In the genomic region with DNA sequence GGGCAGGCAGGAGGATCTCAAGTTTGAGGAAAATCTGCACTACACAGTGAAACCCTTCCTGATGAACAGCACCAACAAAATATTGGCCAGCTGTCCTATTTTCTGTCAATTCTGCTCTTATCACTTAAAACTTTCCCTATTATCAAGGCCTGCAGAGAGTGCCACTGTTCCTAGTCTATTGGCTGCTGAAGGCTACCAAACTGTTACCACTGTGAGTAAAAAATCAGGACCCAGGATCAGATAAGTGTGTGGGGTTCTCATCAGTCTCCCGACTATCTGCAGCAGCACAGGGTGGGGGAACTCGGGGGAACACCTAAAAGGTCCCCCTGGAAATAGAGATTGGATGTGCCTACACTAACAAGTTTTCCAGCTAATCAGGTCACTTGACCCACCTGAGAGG, we compare ENCODE assay signal across 10 mouse cellular contexts. TPM values are rescaled to one million over a fixed set of nuclear protein-coding genes. Genes with fewer than 3 reads are reported as not detected.
DNase-seq lines count a peak whose midpoint lies in the region; ATAC-seq and TF ChIP-seq lines count a peak whose summit lies in the region.
"Had no signal": no experiment of that assay in that cellular context is flagged by ENCODE, and none has a peak within 500 bp of the region (broad histone marks: within the 10 kb centered on the region; RNA-seq: fewer than 3 reads in every experiment).

No protein-coding gene starts in this region.

- H3K4me3 ChIP-seq in gastrocnemius, adult 2 months = peak overlapping the region; percentile 79
- peak overlapping the region; percentile 13; the same call in 1 of the 2 replicates for H3K4me3 ChIP-seq in lung, embryonic 14.5 days (ENCODE audit: low read depth, low read length)
- no peak overlapping the region for H3K4me3 ChIP-seq in intestine, embryonic 16.5 days (ENCODE audit: low read length)
- no peak overlapping the region for H3K4me3 ChIP-seq in neural tube, embryonic 14.5 days (ENCODE audit: low read depth, low read length)
- H3K4me3 ChIP-seq in thymus, adult 2 months (ENCODE audit: control insufficient read depth, insufficient read depth, low read length) = no peak overlapping the region
- H3K4me3 ChIP-seq: forebrain, embryonic 12.5 days had no signal

- peak overlapping the region; percentile 87 for H3K4me2 ChIP-seq in lung, embryonic 14.5 days
- H3K4me2 ChIP-seq in intestine, embryonic 16.5 days (ENCODE audit: low read depth, low read length) = peak overlapping the region; percentile 91; the same call in 1 of the 2 replicates
- peak overlapping the region; percentile 24; the same call in 1 of the 2 replicates for H3K4me2 ChIP-seq in neural tube, embryonic 14.5 days (ENCODE audit: low read depth, low read length)

- peaks cover 18% of the 10 kb centered on the region for H3K36me3 ChIP-seq in lung, embryonic 14.5 days (ENCODE audit: insufficient read depth)
- no peaks in the 10 kb centered on the region for H3K36me3 ChIP-seq in intestine, embryonic 16.5 days (ENCODE audit: control insufficient read depth, insufficient read depth, low read length)
- H3K36me3 ChIP-seq in neural tube, embryonic 14.5 days (ENCODE audit: control insufficient read depth, insufficient read depth, low read length) = no peaks in the 10 kb centered on the region
- H3K36me3 ChIP-seq in thymus, adult 2 months (ENCODE audit: control insufficient read depth, insufficient read depth, low read length) = no peaks in the 10 kb centered on the region

- intact Hi-C loops in gastrocnemius, adult 2 months (cut with DNase I) = no loop called here

- H3K9me3 ChIP-seq in lung, embryonic 14.5 days (ENCODE audit: low read depth, low read length) = no peaks in the 10 kb centered on the region
- H3K9me3 ChIP-seq in intestine, embryonic 16.5 days (ENCODE audit: control insufficient read depth, low read length) = no peaks in the 10 kb centered on the region
- H3K9me3 ChIP-seq in neural tube, embryonic 14.5 days (ENCODE audit: control insufficient read depth, low read length) = no peaks in the 10 kb centered on the region
- H3K9me3 ChIP-seq: forebrain, embryonic 12.5 days had no signal

- WGBS in lung, embryonic 14.5 days = 49% methylated on average over 2 of the region's 2 CpGs
- 55% methylated on average over 2 of the region's 2 CpGs for WGBS in intestine, embryonic 16.5 days
- WGBS in neural tube, embryonic 14.5 days = 87% methylated on average over 2 of the region's 2 CpGs
- WGBS in thymus, adult 2 months = 71% methylated on average over 2 of the region's 2 CpGs

- ATAC-seq in lung, embryonic 14.5 days (ENCODE audit: insufficient read depth) = no peak
- ATAC-seq in intestine, embryonic 16.5 days = no peak
- ATAC-seq in neural tube, embryonic 14.5 days (ENCODE audit: low read depth) = no peak

- no peaks in the 10 kb centered on the region for H3K27me3 ChIP-seq in lung, embryonic 14.5 days (ENCODE audit: insufficient read depth, low read length)
- no peaks in the 10 kb centered on the region for H3K27me3 ChIP-seq in intestine, embryonic 16.5 days (replicated peaks; ENCODE audit: control insufficient read depth, insufficient read depth, low read length)
- H3K27me3 ChIP-seq in neural tube, embryonic 14.5 days (ENCODE audit: control insufficient read depth, insufficient read depth, low read length) = no peaks in the 10 kb centered on the region
- no peaks in the 10 kb centered on the region for H3K27me3 ChIP-seq in thymus, adult 2 months (ENCODE audit: control insufficient read depth, insufficient read depth, low read length)
- H3K27me3 ChIP-seq: forebrain, embryonic 12.5 days had no signal

- no peak for DNase-seq in gastrocnemius, adult 2 months
- DNase-seq in gastrocnemius, adult 8-10 months (ENCODE audit: low spot score in 2 of 2) = no peak
- no peak for DNase-seq in lung, embryonic 14.5 days
- no peak for DNase-seq in lung, postnatal 4 days
- no peak for DNase-seq in thymus, adult 2 months
- no peak for DNase-seq in layer of hippocampus, postnatal 25 days (ENCODE audit: extremely low spot score in 1 of 2, low spot score in 1 of 2)
- DNase-seq: cerebellum, adult 11-12 months had no signal

- peaks cover 22% of the 10 kb centered on the region for H3K4me1 ChIP-seq in lung, embryonic 14.5 days (ENCODE audit: insufficient read depth)
- H3K4me1 ChIP-seq in intestine, embryonic 16.5 days (ENCODE audit: control insufficient read depth, insufficient read depth, low read length) = peaks cover 46% of the 10 kb centered on the region
- peaks cover 28% of the 10 kb centered on the region for H3K4me1 ChIP-seq in neural tube, embryonic 14.5 days (ENCODE audit: control insufficient read depth, insufficient read depth, low read length)
- peaks cover 24% of the 10 kb centered on the region for H3K4me1 ChIP-seq in thymus, adult 2 months (replicated peaks; ENCODE audit: control insufficient read depth, insufficient read depth, low read length)

- TF ChIP-seq CTCF in gastrocnemius, adult 2 months (IDR thresholded peaks at IDR 0.05) = no peak
- TF ChIP-seq CTCF in lung, embryonic 14.5 days (IDR thresholded peaks at IDR 0.05; ENCODE audit: low read depth) = no peak
- no peak for TF ChIP-seq CTCF in thymus, adult 2 months (IDR thresholded peaks at IDR 0.05; ENCODE audit: borderline replicate concordance, control insufficient read depth, extremely low read depth, insufficient read depth, low read length, poor library complexity)

- H3K9ac ChIP-seq in lung, embryonic 14.5 days = peak overlapping the region; percentile 13; the same call in 1 of the 2 replicates
- no peak overlapping the region for H3K9ac ChIP-seq in intestine, embryonic 16.5 days (ENCODE audit: low read depth, low read length)
- no peak overlapping the region for H3K9ac ChIP-seq in neural tube, embryonic 14.5 days (replicated peaks; ENCODE audit: low read depth, low read length)

- no peak for TF ChIP-seq POLR2A in thymus, adult 2 months (IDR thresholded peaks at IDR 0.05; ENCODE audit: control insufficient read depth, extremely low read depth, insufficient read depth, low read length, poor library complexity)

- 0 out of 2 replicates have a peak overlapping the region, but pooled peaks have one; percentile 32 for H3K27ac ChIP-seq in gastrocnemius, adult 2 months
- H3K27ac ChIP-seq in lung, embryonic 14.5 days (ENCODE audit: low read depth) = no peak overlapping the region
- no peak overlapping the region for H3K27ac ChIP-seq in intestine, embryonic 16.5 days (ENCODE audit: low read length)
- H3K27ac ChIP-seq in neural tube, embryonic 14.5 days (ENCODE audit: low read depth, low read length) = no peak overlapping the region
- H3K27ac ChIP-seq in thymus, adult 2 months (ENCODE audit: control insufficient read depth, insufficient read depth, low read length) = no peak overlapping the region
- H3K27ac ChIP-seq: forebrain, embryonic 12.5 days had no signal

RNA-seq across cellular contexts. Expression of a gene that starts 2.9 kb away (rescaled TPM):
- total RNA-seq in gastrocnemius, adult 2 months (2021) = 100 to 1,000 TPM; 226 to 229 TPM
- 100 to 1,000 TPM; 244 to 252 (median 245) TPM for total RNA-seq in gastrocnemius, adult 8-10 months (2022)
- 687 and 693 TPM in 2 replicates for polyA plus RNA-seq in lung, embryonic 14.5 days (2014; fragmentation: Nextera tagmentation; extraction: Ambion mirVana)
- polyA plus RNA-seq in intestine, embryonic 16.5 days (2015; fragmentation: Nextera tagmentation; extraction: Ambion mirVana) = 733 and 751 TPM in 2 replicates
- 617 and 621 TPM in 2 replicates for polyA plus RNA-seq in neural tube, embryonic 14.5 days (2014; fragmentation: Nextera tagmentation; extraction: Ambion mirVana)
- polyA plus RNA-seq in thymus, adult 2 months (2012; rRNA removed) = 503 and 561 TPM in 2 replicates
- 100 to 1,000 TPM; 521 to 565 TPM for total RNA-seq in layer of hippocampus, postnatal 25 days (2021)

RNA-seq across cellular contexts. Expression of a gene that starts 17.0 kb away (rescaled TPM):
- total RNA-seq in gastrocnemius, adult 2 months (2021) = 1 to 10 TPM; 2.6 to 3.0 TPM
- 1 to 10 TPM; 1.9 to 3.1 (median 2.5) TPM for total RNA-seq in gastrocnemius, adult 8-10 months (2022)
- polyA plus RNA-seq in lung, embryonic 14.5 days (2014; fragmentation: Nextera tagmentation; extraction: Ambion mirVana) = 32.5 and 32.9 TPM in 2 replicates
- 32.7 and 33.1 TPM in 2 replicates for polyA plus RNA-seq in intestine, embryonic 16.5 days (2015; fragmentation: Nextera tagmentation; extraction: Ambion mirVana)
- 22.4 and 25.4 TPM in 2 replicates for polyA plus RNA-seq in neural tube, embryonic 14.5 days (2014; fragmentation: Nextera tagmentation; extraction: Ambion mirVana)
- 30.0 and 30.5 TPM in 2 replicates for polyA plus RNA-seq in thymus, adult 2 months (2012; rRNA removed)
- 10 to 100 TPM; 22.5 to 24.3 TPM for total RNA-seq in layer of hippocampus, postnatal 25 days (2021)

RNA-seq across cellular contexts. Expression of a gene that starts 22.9 kb away (rescaled TPM):
- 10 to 100 TPM; 49.7 to 71.0 TPM for total RNA-seq in gastrocnemius, adult 2 months (2021)
- 10 to 100 TPM; 51.9 to 58.6 (median 56.0) TPM for total RNA-seq in gastrocnemius, adult 8-10 months (2022)
- 89.9 and 100 TPM in 2 replicates for polyA plus RNA-seq in lung, embryonic 14.5 days (2014; fragmentation: Nextera tagmentation; extraction: Ambion mirVana)
- 101 and 104 TPM in 2 replicates for polyA plus RNA-seq in intestine, embryonic 16.5 days (2015; fragmentation: Nextera tagmentation; extraction: Ambion mirVana)
- 97.4 and 108 TPM in 2 replicates for polyA plus RNA-seq in neural tube, embryonic 14.5 days (2014; fragmentation: Nextera tagmentation; extraction: Ambion mirVana)
- 40.2 and 42.0 TPM in 2 replicates for polyA plus RNA-seq in thymus, adult 2 months (2012; rRNA removed)
- 10 to 100 TPM; 35.7 to 40.0 TPM for total RNA-seq in layer of hippocampus, postnatal 25 days (2021)

RNA-seq across cellular contexts. Expression of a gene that starts 33.2 kb away (rescaled TPM):
- 10 to 100 TPM; 25.4 to 28.7 TPM for total RNA-seq in gastrocnemius, adult 2 months (2021)
- 10 to 100 TPM; 36.2 to 43.1 (median 36.8) TPM for total RNA-seq in gastrocnemius, adult 8-10 months (2022)
- polyA plus RNA-seq in lung, embryonic 14.5 days (2014; fragmentation: Nextera tagmentation; extraction: Ambion mirVana) = 140 and 141 TPM in 2 replicates
- polyA plus RNA-seq in intestine, embryonic 16.5 days (2015; fragmentation: Nextera tagmentation; extraction: Ambion mirVana) = 114 and 115 TPM in 2 replicates
- 224 and 266 TPM in 2 replicates for polyA plus RNA-seq in neural tube, embryonic 14.5 days (2014; fragmentation: Nextera tagmentation; extraction: Ambion mirVana)
- polyA plus RNA-seq in thymus, adult 2 months (2012; rRNA removed) = 56.8 and 79.8 TPM in 2 replicates
- total RNA-seq in layer of hippocampus, postnatal 25 days (2021) = 100 to 1,000 TPM; 138 to 146 TPM

RNA-seq across cellular contexts. Expression of a gene that starts 42.2 kb away (rescaled TPM):
- under 1 TPM; 0.10 to 0.20 TPM for total RNA-seq in gastrocnemius, adult 2 months (2021)
- total RNA-seq in gastrocnemius, adult 8-10 months (2022) = under 1 TPM in 1 of 4 experiments, not detected in 3; 0.16 TPM
- polyA plus RNA-seq in lung, embryonic 14.5 days (2014; fragmentation: Nextera tagmentation; extraction: Ambion mirVana) = 0.16 and 0.34 TPM in 2 replicates
- polyA plus RNA-seq in intestine, embryonic 16.5 days (2015; fragmentation: Nextera tagmentation; extraction: Ambion mirVana) = 0.81 and 1.4 TPM in 2 replicates
- 0.12 TPM in 1 of 2 replicates, not detected in the other for polyA plus RNA-seq in neural tube, embryonic 14.5 days (2014; fragmentation: Nextera tagmentation; extraction: Ambion mirVana)
- polyA plus RNA-seq in thymus, adult 2 months (2012; rRNA removed) = 0.23 and 0.66 TPM in 2 replicates
- total RNA-seq in layer of hippocampus, postnatal 25 days (2021) = 10 to 100 TPM; 20.7 to 23.4 TPM

Comparison
In these comparisons a context has a peak if more than half of its experiments do, and no peak if none do; other contexts are left out.
1. H3K4me3 ChIP-seq: peak in gastrocnemius, adult 2 months (single experiment) and lung, embryonic 14.5 days (single experiment); none in intestine, embryonic 16.5 days (single experiment), neural tube, embryonic 14.5 days (single experiment) and thymus, adult 2 months (single experiment).
2. H3K4me2 ChIP-seq: peak in every context shown above with its lines; median percentile 91 in intestine, embryonic 16.5 days; 87 in lung, embryonic 14.5 days; 24 in neural tube, embryonic 14.5 days.